Mouse (Mus musculus): ENCODE measurements around the gene Kcnb1. TPM values are rescaled to one million over a fixed set of nuclear protein-coding genes. Genes with fewer than 3 reads are reported as not detected.
A peak's percentile ranks its signal among the peaks of the same experiment; 100 is the strongest.

Gene Kcnb1
- polyA plus RNA-seq, 1 experiment = 1.3 TPM

DNA sequence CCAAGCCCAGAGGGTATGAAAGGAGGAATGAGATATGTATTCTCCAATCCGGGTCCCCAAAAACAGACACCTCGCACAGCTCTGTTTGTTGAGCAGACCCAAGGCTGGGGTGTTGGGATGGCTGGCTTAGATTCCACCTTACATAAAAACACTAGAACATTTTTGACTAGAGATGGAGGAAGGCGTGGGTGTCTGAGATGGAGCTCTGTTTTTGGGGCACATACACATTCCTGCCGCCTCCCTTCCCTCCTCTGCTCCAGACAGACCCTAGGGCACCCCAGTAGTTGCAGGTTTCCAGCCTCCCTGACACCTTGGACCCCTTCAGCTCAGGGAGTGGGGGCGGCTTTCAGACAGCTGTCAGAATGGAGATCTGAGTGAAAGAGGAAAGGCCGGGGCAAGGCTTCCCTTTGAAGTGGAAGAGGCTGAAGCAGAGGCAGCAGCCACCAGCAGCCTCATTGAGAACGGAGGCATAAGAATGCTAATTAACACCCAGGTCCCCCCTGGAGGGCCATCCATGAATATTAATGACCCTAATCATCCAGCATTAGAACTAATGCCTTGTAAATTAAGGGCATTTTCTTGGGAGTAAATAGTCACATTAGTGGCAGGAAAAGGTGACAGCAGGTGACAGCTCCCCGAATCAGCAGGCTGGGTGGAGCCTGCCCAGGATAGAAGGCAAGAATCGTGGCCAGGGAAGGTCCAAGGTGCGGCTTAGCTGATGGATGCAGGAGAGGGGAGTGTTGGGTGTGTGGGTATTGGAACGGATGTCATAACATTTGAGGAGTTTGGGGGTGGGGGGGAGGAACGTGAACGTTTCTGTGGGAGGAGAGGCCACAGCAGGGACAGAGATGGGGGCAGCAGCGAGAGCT is 45.3 kb downstream of the Kcnb1 start:
- no peak overlapping the region; the same call in 1 of the 2 replicates for H3K27ac ChIP-seq (ENCODE audit: insufficient read depth, low read length)
- no peaks in the 10 kb centered on the region for H3K36me3 ChIP-seq (ENCODE audit: control insufficient read depth, insufficient read depth, low read length)
- H3K27me3 ChIP-seq (ENCODE audit: control insufficient read depth, insufficient read depth, low read length) = no peaks in the 10 kb centered on the region
- DNase-seq (ENCODE audit: low read depth in 1 of 2, low spot score in 2 of 2) = no peak
- TF ChIP-seq POLR2A (IDR thresholded peaks at IDR 0.05; ENCODE audit: low read depth, low read length) (no peak), CTCF (IDR thresholded peaks at IDR 0.05; ENCODE audit: extremely low read depth, insufficient read depth, insufficient read length, insufficient replicate concordance) (no peak)
- WGBS = 37% methylated on average over 14 of the region's 14 CpGs
- peaks cover 29% of the 10 kb centered on the region; the same call in 1 of the 2 replicates for H3K4me1 ChIP-seq (ENCODE audit: control insufficient read depth, insufficient read depth, insufficient read length)
- no peak overlapping the region for H3K4me3 ChIP-seq (ENCODE audit: extremely low read depth, insufficient read depth, insufficient read length)

DNA sequence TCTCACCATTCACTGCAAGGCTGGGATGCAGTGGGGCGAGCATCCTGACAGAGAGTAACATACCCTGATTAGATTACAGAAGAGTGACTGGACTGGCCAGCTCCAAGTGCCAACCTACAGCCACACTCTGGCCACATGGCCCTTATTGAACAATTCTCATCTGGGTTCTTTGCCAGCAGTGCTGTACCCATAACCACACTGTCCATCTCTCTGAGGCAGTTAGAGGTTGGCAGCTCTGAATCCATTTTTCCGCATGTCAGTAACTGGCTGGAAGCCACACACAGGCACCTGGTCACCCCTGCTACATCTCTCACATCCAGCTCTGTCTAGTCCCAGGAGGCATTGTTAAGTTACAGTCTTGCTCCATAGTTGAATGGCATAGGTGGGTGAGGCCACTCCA is 46.0 kb downstream of the Kcnb1 start:
- Histone ChIP-seq H3K27ac (ENCODE audit: insufficient read depth, low read length) (no peak overlapping the region), H3K4me3 (ENCODE audit: extremely low read depth, insufficient read depth, insufficient read length) (no peak overlapping the region), H3K27me3 (ENCODE audit: control insufficient read depth, insufficient read depth, low read length) (no peaks in the 10 kb centered on the region), H3K4me1 (ENCODE audit: control insufficient read depth, insufficient read depth, insufficient read length) (peaks cover 36% of the 10 kb centered on the region; the same call in 1 of the 2 replicates), H3K36me3 (ENCODE audit: control insufficient read depth, insufficient read depth, low read length) (no peaks in the 10 kb centered on the region)
- WGBS = 92% methylated on average over 2 of the region's 2 CpGs
- TF ChIP-seq POLR2A (IDR thresholded peaks at IDR 0.05; ENCODE audit: low read depth, low read length) (no peak), CTCF (IDR thresholded peaks at IDR 0.05; ENCODE audit: extremely low read depth, insufficient read depth, insufficient read length, insufficient replicate concordance) (no peak)
- no peak for DNase-seq (ENCODE audit: low read depth in 1 of 2, low spot score in 2 of 2)

DNA sequence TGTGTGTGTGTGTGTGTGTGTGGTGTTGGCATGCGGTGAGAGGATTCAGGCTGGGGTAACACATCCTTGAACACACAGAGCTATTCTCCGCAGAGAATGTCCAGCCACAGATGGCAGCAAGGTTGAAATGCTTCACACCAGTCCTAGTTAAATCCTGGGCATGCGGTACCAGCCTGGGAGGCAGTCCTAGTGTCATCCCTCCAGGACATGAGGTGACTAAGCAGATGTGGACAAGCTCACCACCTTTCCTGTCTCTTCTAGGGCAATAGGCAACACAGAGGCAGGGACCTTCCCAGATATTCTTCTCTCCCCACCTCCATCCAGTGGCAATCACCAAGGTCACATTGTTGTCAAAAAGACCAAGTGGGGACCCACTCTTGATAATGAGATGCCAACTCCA is 47.7 kb downstream of the Kcnb1 start:
- Histone ChIP-seq H3K36me3 (ENCODE audit: control insufficient read depth, insufficient read depth, low read length) (no peaks in the 10 kb centered on the region), H3K4me3 (ENCODE audit: extremely low read depth, insufficient read depth, insufficient read length) (no peak overlapping the region), H3K27ac (ENCODE audit: insufficient read depth, low read length) (no peak overlapping the region), H3K4me1 (ENCODE audit: control insufficient read depth, insufficient read depth, insufficient read length) (peaks cover 42% of the 10 kb centered on the region; the same call in 1 of the 2 replicates), H3K27me3 (ENCODE audit: control insufficient read depth, insufficient read depth, low read length) (no peaks in the 10 kb centered on the region)
- TF ChIP-seq CTCF (IDR thresholded peaks at IDR 0.05; ENCODE audit: extremely low read depth, insufficient read depth, insufficient read length, insufficient replicate concordance) (no peak), POLR2A (IDR thresholded peaks at IDR 0.05; ENCODE audit: low read depth, low read length) (no peak)
- DNase-seq (ENCODE audit: low read depth in 1 of 2, low spot score in 2 of 2) = no peak
- WGBS = 92% methylated on average over 3 of the region's 3 CpGs

DNA sequence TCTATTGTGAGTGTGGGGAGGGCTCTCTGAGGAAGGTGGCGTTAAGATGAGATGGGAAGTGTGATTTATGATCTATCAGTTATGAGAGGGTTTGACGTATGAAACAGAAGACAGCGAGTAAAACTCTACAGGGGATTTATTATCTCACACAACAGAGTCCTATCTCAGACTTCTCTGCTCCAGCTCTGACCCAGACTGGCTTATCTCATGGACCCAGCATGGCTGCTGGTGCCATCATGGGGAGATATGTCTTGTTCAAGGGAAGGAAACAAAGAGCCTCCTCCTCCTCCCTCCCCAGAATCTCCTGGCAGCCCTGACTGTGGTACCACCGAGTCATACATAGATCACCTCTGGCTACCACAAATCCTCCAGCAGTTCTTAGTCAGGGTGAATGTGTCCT is 48.1 kb downstream of the Kcnb1 start:
- Histone ChIP-seq H3K36me3 (ENCODE audit: control insufficient read depth, insufficient read depth, low read length) (no peaks in the 10 kb centered on the region), H3K27me3 (ENCODE audit: control insufficient read depth, insufficient read depth, low read length) (no peaks in the 10 kb centered on the region), H3K27ac (ENCODE audit: insufficient read depth, low read length) (no peak overlapping the region), H3K4me1 (ENCODE audit: control insufficient read depth, insufficient read depth, insufficient read length) (peaks cover 40% of the 10 kb centered on the region; the same call in 1 of the 2 replicates), H3K4me3 (ENCODE audit: extremely low read depth, insufficient read depth, insufficient read length) (no peak overlapping the region)
- WGBS = 83% methylated on average over 4 of the region's 4 CpGs
- no peak for TF ChIP-seq CTCF (IDR thresholded peaks at IDR 0.05; ENCODE audit: extremely low read depth, insufficient read depth, insufficient read length, insufficient replicate concordance)
- no peak for TF ChIP-seq POLR2A (IDR thresholded peaks at IDR 0.05; ENCODE audit: low read depth, low read length)
- no peak for DNase-seq (ENCODE audit: low read depth in 1 of 2, low spot score in 2 of 2)

DNA sequence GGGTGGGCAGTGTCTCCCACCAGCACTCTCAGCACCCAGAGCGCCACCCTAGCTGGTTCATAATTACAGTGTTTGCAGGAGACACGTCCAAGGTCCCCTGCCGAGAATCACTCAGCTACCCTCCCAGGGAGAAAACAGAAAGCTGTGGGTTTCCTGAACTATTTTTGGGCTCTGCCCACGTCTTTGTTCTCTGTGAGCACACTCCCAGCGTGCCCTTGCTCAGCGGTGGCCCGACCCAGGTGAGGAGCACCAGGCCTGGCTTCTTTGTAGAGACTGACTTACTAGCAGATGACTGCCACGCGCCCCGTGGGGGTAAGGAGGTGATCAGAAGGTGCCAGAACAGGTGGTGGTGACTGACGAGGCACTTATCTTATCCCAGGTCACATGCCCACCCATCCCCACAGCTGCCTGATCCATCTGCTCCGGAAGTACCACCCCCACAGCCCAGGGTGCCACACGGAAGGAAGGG is 50.1 kb downstream of the Kcnb1 start:
- peaks cover 24% of the 10 kb centered on the region; the same call in 1 of the 2 replicates for H3K4me1 ChIP-seq (ENCODE audit: control insufficient read depth, insufficient read depth, insufficient read length)
- 10% methylated on average over 13 of the region's 13 CpGs for WGBS
- TF ChIP-seq CTCF (IDR thresholded peaks at IDR 0.05; ENCODE audit: extremely low read depth, insufficient read depth, insufficient read length, insufficient replicate concordance) (no peak), POLR2A (IDR thresholded peaks at IDR 0.05; ENCODE audit: low read depth, low read length) (no peak)
- no peaks in the 10 kb centered on the region for H3K36me3 ChIP-seq (ENCODE audit: control insufficient read depth, insufficient read depth, low read length)
- peak overlapping the region; percentile 25; the same call in 1 of the 2 replicates for H3K27ac ChIP-seq (ENCODE audit: insufficient read depth, low read length)
- H3K4me3 ChIP-seq (ENCODE audit: extremely low read depth, insufficient read depth, insufficient read length) = no peak overlapping the region
- no peaks in the 10 kb centered on the region for H3K27me3 ChIP-seq (ENCODE audit: control insufficient read depth, insufficient read depth, low read length)
- DNase-seq (ENCODE audit: low read depth in 1 of 2, low spot score in 2 of 2) = peak in 1 of 2 experiments; percentile 27

DNA sequence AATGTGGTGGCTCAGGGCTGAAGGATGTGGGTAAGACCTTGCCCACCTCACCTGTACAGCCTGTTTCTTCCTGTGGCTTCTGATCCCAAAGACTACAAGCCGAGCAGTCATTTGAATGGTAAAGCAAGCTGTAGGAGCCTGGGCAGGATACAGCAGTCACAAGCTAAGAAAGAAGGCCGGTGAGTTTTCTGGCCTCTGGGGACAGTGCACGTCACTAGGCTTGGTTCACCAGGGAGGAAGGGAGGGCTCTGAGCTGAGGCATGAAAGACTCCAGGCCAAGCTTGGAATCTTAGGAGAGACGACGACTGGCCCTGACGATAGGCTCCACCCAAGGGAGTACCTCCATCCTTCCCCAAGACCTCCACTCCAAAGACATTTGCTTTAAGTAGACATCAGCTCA is 51.3 kb downstream of the Kcnb1 start:
- no peak for TF ChIP-seq POLR2A (IDR thresholded peaks at IDR 0.05; ENCODE audit: low read depth, low read length)
- TF ChIP-seq CTCF (IDR thresholded peaks at IDR 0.05; ENCODE audit: extremely low read depth, insufficient read depth, insufficient read length, insufficient replicate concordance) = no peak
- H3K27me3 ChIP-seq (ENCODE audit: control insufficient read depth, insufficient read depth, low read length) = no peaks in the 10 kb centered on the region
- H3K4me1 ChIP-seq (ENCODE audit: control insufficient read depth, insufficient read depth, insufficient read length) = peaks cover 22% of the 10 kb centered on the region; the same call in 1 of the 2 replicates
- no peaks in the 10 kb centered on the region for H3K36me3 ChIP-seq (ENCODE audit: control insufficient read depth, insufficient read depth, low read length)
- peak in 1 of 2 experiments; percentile 31 for DNase-seq (ENCODE audit: low read depth in 1 of 2, low spot score in 2 of 2)
- no peak overlapping the region for H3K4me3 ChIP-seq (ENCODE audit: extremely low read depth, insufficient read depth, insufficient read length)
- no peak overlapping the region for H3K27ac ChIP-seq (ENCODE audit: insufficient read depth, low read length)
- 40% methylated on average over 6 of the region's 6 CpGs for WGBS

DNA sequence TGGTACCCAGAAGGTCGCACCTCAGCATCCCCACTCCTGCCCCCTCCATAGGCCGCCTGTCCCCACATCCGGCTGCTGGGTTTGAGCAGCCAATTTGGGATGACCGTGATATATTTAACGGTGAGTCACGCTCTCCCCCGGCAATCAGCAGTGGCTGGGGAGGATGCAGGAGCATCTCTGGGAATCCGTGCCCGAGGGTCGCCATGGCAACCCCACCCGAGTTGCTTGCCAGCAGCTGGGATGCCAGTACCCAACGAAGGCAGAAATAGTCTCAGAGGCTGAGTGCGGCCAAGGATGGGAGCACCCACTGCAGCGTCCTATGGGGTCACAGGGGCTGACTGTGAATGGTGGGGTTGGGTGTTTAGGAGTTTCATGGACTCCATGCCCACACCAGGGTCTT is 53.0 kb downstream of the Kcnb1 start:
- no peak overlapping the region for H3K4me3 ChIP-seq (ENCODE audit: extremely low read depth, insufficient read depth, insufficient read length)
- peaks cover 22% of the 10 kb centered on the region; the same call in 1 of the 2 replicates for H3K4me1 ChIP-seq (ENCODE audit: control insufficient read depth, insufficient read depth, insufficient read length)
- no peaks in the 10 kb centered on the region for H3K36me3 ChIP-seq (ENCODE audit: control insufficient read depth, insufficient read depth, low read length)
- H3K27ac ChIP-seq (ENCODE audit: insufficient read depth, low read length) = no peak overlapping the region
- 88% methylated on average over 14 of the region's 14 CpGs for WGBS
- no peak for TF ChIP-seq POLR2A (IDR thresholded peaks at IDR 0.05; ENCODE audit: low read depth, low read length)
- TF ChIP-seq CTCF (IDR thresholded peaks at IDR 0.05; ENCODE audit: extremely low read depth, insufficient read depth, insufficient read length, insufficient replicate concordance) = no peak
- H3K27me3 ChIP-seq (ENCODE audit: control insufficient read depth, insufficient read depth, low read length) = no peaks in the 10 kb centered on the region
- no peak for DNase-seq (ENCODE audit: low read depth in 1 of 2, low spot score in 2 of 2)

All from spleen, adult 2 months (tissue).